Mouse (Mus musculus) adrenal gland, postnatal 4 days (tissue): ENCODE measurements at regions not wholly inside any gene's neighbourhood (a gene's known extent, or its start where the extent isn't known, plus 50 kb on each side); places are given as distances from the start of the nearest gene placed in this dataset.

Source experiments
- DNase-seq, 2 experiments: peaks; one replicate each; pipeline ENCODE4 v3.0.0; 2021 to 2022; ENCODE audit warnings: low spot score in 2 of 2, mixed read lengths in 2 of 2

DNA sequence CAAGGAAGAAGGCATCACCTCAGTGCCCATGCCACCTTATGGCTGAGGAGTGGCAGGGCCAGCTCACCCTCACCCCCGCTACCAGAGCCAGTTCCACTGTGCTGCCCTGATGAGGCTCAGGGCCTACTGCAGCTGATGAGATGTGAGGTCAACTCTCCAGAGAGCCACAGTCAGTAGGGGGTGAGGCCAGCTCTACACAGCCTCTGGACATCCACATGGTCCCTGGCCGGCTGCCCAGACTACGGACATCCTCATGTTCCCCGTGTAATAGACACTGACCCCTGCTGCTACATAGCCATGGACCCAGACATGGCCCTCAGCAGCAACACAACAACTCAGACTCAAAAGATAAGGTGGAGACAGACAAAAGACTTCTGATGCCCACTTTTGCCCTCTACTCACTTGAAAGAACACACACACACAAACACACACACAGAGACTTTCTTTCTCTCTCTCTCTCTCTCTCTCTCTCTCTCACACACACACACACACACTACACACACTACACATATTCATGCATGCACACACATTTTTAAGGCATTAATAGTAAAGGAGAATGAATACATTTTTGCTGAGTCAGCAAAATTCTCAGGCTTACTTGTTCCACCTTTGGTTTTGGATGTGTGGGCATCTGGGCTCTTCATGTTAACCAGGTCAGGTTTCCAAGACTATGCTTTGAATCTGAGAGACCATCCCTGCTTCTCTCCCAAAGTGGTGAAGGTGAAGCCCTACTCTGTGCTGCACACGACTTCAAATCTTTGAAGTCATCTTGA lies 604.4 kb upstream of the Nrp1 start:
- no peak for DNase-seq

DNA sequence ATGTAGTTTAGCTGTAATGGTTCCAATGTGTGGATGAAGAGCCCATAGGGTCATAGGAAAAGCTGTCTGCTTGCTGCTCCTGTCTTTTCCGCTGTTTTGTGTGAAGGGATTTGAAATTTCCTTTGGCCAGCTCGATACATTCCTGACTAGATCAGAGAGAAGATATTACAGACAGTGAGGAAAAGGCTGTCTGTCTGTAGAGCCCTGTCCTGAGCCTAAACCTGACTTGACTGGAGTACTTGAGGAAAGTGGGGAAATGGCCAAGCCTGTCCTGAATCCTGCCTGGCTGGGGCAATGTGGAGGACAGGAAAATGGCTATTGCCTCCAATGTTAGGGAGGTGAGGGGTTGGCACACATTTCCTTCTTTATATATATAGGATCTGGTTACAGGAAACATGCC lies 601.0 kb upstream of the Nrp1 start:
- DNase-seq = no peak

DNA sequence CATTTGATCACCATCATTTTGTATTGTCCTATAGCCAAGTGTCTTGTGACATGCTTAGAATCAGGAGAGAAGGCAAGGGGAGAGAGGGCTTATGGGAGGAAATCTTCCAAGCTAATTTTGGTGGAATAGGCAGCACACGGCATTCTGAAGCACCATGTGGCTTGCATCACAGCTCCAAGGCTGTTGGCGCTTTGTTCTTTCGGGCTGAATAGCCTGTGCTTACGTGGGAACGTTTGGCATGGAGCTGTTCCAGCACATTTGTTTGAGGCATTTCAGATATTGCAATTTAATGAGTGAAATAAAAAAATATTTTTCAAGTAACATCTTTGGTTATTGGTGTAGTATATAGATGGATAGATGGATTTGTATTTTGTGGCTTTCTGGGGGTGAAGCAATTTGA lies 598.5 kb upstream of the Nrp1 start:
- DNase-seq = no peak

DNA sequence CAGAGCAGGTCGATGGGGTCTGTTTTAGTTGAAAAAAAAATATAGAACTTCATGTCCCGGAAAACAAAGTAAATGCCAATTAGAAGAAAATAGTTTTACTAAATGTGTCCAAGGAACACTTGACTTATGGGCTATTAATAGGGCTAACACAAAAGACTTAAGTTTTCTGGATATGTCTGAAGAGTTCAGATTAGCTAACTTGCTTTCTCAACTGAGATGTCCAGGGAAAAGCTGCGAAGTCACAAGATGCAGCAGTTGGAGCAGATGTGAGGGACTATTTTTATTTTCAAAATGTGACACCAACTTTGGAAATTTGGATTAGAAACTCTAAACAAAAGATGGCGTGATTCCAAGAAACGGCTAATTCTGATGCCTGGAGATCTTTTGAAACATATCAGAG lies 593.2 kb upstream of the Nrp1 start:
- no peak for DNase-seq

DNA sequence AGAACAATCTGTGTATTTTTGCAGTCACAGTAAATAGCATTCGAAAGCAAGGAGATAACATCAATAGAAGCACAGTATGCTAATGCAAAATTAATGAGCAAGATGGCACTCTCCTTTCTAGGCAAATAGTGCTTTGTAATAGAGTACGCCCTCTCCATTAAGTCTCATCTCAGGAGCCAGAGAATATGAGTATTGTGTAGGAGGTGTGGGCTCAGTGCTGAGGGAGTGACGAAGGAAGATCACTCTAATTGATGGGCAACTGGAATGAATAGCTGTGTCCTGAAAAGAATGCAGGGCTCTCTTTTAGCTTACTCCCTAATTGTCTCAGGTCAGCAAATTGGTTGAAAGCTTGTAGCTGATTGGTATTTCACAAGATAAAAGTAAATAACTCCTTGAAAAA lies 590.1 kb upstream of the Nrp1 start:
- no peak for DNase-seq

DNA sequence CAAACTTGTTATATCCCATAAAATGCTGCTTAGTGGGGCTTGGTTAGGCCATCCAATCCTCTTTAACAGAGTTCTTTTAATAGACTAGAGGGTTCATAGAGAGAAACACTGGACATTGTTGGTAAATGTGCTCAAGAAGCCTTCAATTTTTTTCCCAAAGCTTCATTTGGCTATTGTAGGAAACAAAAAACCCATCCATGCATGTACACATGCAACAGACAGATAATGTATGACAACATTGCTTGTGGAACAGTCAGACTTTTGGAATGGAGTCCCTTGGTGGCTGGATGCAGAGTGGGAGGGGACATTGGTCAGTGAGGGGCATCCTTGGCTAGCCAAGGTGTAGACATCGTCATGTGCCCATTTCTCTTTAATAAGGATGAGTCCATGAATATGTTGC lies 588.8 kb upstream of the Nrp1 start:
- no peak for DNase-seq

DNA sequence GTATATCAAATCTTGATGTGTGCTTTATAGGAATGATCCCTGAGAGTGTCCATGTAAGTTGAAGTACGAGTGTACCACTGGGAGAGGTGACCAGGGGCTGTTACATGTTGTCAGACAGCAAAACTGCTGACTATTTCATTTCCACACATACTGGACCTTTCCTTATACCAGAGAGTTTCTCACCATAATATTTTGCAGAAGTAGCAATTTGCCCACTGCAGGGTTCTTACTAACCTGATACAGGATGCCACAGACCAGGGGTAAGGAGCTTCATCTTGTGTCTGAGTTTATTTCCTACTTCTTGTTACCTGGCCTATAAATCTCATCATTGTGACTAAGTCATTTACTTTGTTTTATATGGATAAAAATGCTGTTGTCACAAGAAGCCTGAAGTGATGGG lies 586.6 kb upstream of the Nrp1 start:
- DNase-seq = no peak

DNA sequence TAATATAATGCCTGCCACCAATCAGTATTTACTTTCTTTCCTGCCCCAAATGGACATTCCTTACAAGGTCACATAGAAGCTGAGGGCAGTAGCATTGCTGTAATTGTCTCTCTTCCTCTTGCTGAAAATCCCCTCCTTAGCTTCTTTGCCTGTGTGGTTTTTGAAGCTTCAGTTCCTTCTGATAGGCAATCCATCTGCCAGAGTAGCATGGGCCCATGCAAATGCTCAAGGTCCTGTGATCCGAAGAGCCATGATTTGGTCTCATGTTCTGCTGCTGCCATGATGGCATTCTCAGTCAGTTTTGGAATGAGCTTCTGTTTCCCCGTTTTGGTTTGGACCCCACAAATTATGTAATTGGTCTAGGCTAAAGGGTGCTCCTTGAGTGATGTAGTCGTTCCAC lies 586.0 kb upstream of the Nrp1 start:
- DNase-seq = no peak

DNA sequence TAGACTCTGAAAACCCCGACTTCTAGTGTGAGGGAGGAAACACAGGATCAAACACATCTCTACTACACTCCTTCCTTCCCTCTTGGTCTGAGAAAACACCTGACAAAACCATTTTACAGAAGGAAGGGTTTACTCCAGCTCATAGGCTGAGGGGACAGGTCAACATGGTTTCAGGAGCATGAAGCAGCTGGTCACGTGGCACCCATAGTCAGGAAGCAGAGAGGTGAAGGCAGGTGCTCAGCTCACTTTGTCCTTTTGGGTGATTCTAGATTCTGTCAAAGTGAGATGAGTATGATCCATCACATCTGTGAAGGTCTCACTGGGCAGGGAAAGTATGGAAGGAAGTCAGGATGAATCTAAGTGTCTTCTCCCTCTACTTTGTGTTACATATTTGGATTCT lies 585.5 kb upstream of the Nrp1 start:
- no peak for DNase-seq

DNA sequence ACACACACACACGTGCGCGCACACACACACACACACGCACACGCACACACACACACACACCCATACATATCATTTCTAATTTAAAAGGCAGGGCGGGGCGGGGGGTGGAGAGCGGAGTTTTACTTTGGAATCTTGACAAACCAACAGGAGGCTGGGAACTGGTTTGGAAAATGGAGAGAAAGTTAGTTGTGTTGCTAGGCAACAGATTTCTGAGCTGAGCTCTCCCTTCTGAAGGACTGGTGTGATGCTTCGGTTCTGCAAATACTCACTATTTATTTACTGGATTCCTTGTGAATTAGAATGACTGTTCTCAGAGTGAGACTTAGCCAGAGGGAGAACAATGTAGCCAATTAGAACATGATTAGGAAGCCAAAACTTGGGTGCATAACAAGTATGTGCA lies 583.8 kb upstream of the Nrp1 start:
- no peak for DNase-seq

DNA sequence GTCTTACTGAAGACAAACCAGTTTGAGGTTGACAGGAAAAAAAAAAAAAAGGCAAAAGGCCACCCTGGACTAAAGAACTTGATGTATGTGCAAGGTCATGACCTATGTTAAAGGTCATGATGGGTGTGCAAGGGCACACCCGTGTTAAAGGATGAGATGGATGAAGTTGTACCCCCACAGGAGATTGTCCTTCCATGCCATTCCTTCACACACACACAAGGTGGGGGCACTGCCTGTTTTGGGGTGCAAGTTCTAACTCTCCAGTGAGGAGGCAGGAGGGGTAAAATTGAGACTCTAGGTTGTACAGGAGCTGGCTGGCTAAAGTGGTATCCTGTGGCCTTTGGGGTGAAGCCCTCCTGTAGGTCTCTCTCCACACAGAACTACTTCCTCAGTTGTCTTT lies 583.2 kb upstream of the Nrp1 start:
- DNase-seq = no peak

DNA sequence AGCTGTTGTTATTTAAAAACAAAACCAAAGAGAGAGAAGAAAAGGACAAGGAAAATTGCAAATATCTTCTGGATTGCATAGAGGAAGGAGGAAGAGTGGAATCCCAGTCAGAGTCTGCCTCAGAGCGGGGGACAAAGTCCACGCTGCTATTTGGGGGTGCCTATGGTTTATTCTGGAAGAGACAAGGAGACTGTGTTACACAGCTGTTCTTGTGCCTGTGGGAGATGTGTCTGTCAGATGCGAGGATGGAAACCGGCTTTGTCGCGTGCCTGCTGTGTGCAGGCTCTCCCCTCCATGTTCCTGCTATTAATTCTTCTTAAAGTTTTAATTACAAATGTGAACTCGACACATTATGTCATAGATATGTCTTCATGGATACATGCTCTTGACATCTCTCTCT lies 582.7 kb upstream of the Nrp1 start:
- DNase-seq = no peak

DNA sequence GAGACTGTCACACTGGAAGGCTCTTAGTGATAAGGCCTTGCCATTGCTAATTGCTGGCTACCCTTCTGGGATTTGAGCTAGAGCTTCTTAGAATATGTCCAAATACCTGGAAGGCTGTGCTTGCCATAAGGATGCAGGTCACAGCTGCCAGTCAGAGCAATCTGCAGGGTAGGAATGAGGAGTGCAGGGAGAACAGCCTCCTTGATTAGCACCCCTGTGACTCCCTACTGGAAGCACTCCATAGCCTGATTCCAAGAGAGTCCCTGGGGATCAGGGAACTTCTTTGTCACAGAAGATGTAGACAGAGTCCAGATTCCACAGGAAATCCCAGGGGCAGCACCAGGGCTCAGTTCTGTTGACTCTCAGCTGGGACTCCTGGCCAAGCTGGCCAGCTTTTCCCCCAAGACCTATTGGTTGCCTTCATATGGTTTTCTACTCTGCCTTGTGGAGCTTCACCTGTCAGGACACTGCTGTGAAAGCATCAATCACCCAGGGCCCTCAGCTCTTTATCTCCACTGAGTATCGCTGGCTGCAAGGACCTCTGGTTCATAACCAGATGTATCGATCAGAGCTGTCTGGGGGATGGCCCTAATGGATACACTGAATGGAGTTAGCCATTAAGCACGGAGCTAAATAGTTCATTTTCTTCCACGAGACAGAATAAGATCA lies 579.9 kb upstream of the Nrp1 start:
- no peak for DNase-seq

DNA sequence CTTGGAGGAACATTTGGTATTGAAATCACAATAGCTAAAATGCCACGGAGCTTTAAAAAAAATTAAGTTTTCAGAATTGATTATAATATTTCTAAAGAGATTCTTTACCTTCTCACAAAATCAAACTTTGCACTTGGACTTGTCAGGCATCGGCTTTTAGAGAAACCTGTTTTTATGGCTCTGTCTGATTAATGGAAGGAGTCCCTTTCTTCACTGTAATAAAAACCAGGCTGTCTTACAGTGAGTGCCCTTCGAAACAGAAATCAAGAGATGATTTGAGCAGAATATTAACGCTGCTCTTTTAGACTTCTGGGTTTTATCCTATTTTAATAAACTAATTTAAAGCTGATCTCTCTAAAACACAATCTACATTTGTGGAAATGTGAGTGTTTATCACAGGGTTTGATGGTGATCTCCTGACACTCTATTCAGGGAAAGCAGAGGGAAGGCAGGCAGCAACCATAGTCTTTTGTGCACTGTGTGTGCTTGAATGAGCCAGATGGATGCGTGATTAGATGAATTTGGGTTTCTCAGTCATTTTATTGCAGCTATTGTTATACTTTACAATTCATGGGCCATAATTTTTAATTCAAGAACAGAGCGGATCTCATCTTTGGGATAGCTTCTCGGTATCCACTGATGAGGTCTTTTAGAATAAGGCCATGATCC lies 579.2 kb upstream of the Nrp1 start:
- DNase-seq = no peak

DNA sequence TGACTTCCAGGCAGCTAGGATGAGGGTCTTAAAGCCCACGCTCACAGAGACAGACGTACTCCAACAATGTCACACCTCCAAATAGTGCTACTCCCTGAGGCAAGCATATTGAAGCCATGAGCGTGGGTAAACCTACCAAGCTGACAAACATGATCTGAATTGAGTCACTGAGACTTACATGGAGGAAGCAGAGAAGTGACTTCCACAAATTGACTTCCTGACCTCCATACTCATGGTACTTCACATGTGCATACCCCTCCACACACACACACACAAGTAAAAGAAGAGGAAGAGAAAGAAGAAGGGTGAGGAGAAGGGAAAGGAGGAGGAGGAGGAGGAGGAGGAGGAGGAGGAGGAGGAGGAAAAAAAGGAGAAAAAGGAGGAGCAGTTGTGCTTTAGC lies 577.8 kb upstream of the Nrp1 start:
- DNase-seq = no peak

DNA sequence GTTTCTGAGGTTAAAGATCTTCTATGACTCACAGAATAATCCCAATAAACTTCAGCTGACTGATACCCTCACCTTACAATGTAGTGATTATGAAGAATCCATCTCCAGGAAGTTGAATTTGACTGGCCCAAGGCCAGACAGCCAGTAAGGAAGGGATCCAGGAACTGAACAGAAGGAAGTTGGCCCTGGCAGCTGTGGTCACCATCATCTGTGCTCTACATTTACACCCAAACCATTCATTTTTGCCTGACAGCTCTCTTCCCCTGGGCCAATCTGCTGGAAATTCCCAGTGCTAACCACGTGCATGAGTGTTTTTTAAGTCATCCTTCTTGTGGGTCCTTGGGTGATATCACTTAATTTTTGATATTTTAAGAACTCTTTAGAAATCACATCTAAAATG lies 577.4 kb upstream of the Nrp1 start:
- no peak for DNase-seq

DNA sequence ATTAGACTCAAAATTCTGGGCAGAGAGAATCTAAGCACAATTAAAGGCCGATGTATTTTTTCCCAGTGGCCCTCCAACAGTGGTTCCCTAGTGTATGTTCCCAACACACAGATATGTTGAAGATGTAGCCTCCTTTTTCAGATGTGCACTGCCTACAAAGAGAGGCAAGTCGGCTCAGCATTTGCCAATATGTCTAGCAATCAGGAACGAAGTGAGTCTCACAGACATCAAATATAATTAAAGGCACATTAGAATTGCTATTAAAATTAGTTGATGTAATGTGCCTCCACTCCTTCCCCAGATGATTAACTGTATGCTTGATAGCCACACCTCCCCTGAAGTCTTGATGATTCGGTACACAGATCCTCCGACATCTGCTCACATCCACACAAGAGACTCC lies 565.8 kb upstream of the Nrp1 start:
- DNase-seq = no peak

DNA sequence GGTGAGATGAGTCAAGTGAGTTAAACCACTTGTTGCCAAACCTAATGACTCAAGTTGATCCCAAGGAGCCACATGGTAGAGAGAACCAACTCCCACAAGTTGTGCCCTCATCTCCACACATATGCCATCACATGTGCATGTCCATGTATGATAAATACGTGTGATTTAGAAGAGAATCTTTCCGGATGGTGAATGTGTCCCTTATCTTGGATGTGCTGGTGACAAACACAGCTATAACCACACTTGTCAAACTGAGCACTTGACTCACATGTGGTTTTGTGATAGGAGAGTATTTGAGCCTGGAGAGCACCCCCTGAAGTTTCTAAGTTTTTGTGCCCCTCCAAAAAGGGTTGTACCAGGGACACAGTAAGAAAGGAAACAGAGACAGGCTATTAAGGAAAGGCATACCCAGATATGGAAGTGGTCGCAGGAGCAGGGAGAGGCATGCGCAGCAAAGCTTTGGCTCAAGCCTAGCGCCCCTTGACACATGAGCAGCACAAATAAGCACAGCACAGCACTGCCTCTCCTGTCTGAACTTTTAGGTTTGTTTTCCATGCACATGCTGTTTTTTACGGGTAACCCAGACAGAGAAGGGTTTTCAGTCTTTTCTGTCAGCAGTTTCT lies 558.4 kb upstream of the Nrp1 start:
- no peak for DNase-seq

DNA sequence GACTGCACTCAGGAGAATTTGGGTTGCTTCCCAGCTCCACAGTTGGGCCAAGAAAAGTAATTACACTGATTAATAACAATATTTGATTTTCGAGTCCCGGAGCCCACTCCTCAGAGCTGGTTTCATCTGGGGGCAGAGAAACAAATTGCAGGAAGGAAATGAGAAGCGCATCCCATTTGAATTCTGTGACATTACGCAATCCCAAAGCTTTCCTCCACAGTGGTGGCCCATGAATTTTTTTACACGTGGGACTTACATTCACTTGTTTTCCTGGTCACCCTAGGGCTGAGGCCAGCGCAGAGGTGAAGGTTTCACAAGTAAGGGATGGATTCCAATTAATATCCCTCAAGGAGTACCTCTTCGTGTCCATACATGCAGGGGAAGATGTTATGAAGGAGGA lies 556.3 kb upstream of the Nrp1 start:
- DNase-seq = no peak

DNA sequence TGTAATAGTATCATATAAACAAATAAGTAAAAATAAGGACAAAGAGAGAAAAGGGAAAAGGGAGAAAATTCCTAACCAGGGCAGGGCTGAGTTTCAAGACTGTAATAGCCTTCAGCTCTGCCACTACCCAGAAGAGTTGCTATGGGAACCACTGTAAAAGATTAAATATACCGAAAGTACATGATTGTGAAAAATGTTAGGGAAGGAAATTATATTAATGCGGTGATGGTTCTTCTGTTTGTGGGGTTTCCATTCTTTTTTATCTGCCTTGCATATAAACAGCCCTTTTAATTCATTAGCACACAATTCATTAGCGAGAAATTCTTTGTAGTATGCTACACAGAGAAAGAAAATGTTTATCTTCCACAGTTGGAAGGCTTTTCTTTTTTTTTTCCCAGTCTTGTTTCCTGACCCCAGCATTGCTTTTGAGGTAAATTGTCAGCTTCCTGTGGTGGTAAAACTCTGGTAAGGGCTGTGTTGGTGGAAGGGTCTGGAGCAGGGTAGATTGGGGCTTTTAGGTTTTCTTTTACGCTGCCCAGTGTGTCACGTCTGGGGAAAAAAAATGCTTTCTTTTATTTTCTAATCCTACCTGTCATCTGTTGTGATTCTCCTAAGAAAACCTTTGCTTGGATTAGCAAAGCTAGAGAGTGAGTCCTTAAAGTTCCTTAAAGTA lies 555.6 kb upstream of the Nrp1 start:
- DNase-seq = no peak
